Mouse (Mus musculus): ENCODE data around the gene Amh.
A peak's percentile ranks its signal among the peaks of the same experiment; 100 is the strongest.
"Not testable (repeated sequence)": the region's sequence is repeated elsewhere in the genome, so short reads cannot be mapped to it uniquely, and the experiment has no call there.

Gene Amh

DNA sequence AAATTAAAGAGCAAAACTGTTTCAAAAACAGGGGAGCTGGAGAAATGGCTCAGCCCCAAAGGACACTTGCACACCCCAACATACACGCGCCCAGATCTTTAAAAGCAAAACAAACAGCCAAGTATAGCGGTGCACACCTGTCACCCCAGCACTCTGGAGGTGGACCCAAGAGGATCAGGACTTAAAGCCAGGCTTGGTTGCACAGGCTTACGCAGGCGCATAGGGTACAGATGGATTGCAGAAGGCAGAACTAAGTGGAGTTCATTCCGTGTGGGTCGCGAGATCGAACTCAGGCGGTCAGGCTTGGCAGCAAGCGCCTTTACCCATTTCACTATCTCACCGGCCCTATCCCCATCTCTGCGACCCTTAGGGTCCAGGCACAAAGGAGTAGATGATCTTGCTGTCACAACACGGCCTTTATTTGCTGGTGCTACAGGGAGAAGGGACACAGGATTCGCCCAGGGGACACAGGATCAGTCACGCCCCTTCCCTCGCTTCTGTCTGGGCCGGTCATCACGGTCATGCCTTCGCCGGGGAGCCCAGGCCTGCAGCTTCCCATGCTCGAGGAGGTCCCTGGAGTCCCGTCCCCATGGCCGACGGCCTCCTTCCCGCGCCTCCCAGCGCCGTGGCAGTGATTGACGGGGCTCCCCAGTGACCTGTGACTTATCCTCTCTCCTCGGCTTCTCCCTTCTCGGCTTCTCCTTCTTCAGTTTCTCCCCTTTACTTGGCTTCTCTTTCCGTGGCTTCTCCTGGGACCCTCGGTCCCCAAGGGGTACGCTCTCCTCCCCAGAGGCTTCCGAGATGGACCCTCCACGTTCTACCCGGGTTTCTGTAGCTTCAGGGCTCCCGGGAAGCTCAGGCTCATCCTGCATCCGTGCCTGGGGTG, 3.3 kb downstream of the Amh start:
- no peak for DNase-seq

GRCm38 (mm10) chr10:80808985-80809632, 4.1 kb downstream of the Amh start:
- DNase-seq: no peak

DNA sequence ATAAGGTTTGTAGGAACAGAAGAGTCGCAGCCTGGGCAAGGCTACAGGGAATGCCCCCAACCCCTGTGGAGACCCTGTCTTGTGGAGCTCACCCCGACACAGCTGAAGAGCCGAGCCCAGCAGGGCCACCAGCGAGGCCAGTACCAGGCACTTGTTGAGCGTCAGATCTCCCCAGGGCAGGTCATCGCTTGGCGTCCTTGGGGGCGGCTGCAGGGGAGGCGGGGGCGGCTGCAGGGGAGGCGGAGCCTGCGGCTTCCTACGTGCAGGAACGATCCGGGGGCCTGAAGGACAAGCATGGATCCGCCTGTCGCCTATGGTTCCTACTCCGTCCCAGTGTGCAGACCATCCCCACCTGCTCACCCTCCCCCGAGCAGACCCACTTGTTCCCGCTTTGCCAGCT, 5.0 kb downstream of the Amh start:
- no peak for DNase-seq

DNA sequence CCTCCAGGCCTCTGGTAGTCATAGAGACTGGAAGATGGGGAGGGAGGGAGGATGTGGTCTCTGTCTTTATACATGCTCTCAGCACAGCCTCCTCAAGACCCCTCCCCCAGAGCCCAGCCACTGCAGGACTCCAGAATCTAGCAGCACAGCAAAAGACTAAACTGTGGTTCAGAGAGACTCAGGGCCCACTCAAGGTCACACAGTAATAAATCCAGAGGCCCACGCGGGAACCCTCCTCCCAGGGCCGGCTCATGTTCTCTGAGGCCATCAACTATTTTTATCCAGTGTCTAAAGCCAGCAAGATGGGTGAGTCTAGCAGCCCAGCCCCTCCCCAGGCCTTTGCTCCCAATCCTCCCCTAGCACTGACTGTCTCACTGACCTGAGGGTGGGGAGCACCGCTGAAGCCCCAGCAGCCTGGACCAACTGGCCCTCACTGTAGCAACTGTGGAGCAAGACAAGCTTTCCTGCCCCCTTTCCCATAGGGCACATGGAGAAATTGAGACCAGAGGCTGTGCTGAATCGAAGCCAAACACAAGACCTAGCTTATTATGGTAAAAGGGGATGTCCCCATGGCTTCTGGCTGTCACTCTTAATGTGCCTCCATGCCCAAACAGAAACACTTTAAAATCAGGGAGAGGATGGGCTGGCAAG, 7.5 kb downstream of the Amh start:
- DNase-seq: no peak

DNA sequence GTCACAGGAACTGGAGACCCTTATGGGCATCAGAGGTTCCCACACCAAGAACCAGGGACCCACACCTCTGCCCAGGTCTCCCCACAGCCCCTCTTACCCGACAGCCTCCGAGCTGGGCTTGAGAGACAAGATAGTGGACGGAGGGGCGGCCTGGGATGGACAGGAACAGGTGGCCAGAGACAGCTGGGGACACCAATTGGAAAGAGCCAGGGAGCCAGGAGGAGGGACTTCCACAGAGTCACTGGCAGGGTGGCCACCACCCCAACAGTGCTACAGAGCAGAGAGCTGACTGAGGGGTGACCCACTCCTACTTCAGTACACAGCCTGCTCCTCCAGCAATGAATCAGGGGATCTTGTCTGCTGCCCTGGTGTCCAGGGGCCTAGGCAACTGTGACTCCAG, 8.3 kb downstream of the Amh start, which contains the start of gene Jsrp1:
Gene Jsrp1 (minus strand): TSS at position 133 of the 400 bp plus-strand sequence.
- DNase-seq: no peak

- no peak for DNase-seq
Observed at GRCm38 (mm10) chr10:80814800-80815199, 9.8 kb downstream of the Amh start.

DNA sequence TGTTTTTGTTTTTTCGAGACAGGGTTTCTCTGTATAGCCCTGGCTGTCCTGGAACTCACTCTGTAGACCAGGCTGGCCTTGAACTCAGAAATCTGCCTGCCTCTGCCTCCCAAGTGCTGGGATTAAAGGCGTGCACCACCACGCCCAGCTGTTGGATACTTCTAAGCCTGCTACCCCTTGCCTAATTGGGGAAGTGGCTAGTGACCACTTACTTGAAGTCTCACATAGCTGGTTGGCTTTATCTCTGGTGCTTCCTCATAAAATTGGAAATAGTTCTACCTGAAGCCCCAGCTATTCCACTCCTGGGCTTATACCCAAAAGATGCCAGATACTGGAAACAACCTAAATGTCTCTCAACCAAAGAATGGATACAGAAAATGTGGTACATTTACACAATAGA, 11.3 kb downstream of the Amh start:
- not testable (repeated sequence) for DNase-seq

GRCm38 (mm10) chr10:80817164-80817563, 12.1 kb downstream of the Amh start:
- no peak for DNase-seq

- not testable (repeated sequence) for DNase-seq
Observed at GRCm38 (mm10) chr10:80817955-80818354, 12.9 kb downstream of the Amh start.

- DNase-seq: no peak
Observed at GRCm38 (mm10) chr10:80818599-80819281, 13.7 kb downstream of the Amh start.

DNA sequence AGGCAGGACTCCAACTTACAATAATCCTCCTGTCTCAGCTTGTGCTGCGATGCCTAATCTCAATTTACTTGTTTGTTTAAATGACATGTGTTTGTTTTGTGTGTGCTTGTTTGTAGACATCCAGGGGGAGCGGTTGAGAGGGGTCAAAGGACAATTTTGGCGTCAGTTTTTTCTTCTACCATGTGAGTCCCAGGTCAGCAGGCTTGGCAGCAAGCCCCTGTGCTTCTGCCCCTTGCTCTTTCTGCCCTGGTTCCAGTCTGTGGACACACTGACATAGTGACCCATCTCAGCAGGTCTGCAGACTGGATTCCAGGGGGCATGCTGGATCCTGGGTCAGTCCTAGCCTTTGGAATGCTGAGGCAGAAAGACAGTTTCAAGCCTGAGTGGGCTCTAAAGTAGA, 14.4 kb downstream of the Amh start:
- DNase-seq: peak; percentile 64

DNA sequence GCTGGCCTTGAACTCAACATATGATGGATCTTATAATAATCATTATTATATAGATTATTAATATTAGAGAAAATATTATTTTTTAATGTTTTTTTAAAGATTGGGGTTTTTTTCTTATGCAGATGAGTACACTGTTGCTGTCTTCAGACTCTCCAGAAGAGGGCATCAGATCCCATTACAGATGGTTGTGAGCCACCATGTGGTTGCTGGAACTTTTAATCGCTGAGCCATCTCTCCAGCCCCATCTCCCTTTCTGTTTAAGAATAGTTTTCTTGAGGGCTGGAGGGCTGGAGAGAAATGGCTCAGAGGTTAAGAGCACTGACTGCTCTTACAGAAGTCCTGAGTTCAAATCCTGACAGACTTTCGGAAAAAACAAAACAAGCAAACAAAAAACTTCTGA, 16.9 kb downstream of the Amh start:
- no peak for DNase-seq

DNA sequence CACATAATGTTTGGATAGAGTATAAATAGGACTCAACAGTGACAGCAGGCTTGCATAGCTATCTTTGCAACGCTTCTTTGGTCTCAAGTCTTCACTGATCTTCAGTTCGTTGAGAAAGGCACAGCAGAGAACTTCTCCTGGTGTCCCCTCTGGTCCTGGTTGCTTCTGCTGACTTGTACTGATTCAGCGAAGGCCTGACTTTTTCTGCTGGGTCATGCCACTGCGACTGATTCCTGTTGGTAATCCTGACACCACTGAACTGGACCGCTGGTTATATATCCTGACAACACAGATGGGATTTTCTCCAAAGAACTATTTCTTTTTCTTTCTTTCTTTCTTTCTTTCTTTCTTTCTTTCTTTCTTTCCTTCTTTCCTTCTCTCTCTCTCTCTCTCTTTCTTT, 17.5 kb downstream of the Amh start:
- no peak for DNase-seq

DNA sequence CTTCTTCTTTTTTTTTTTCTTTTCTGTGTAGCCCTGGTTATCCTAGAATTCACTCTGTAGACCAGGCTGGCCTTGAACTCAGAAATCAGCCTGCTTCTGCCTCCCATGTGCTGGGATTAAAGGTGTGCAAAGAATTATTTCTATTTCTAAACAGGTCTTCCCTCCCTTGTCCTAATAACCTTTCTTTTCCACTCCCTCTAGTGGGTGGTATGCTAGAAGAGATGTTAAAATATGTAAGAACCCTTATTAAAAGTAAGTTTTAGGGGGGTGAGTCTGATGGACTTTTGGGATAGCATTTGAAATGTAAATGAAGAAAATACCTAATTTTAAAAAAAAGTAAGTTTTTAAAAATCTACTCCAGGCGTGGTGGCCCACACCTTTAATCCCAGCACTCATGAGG, 18.3 kb downstream of the Amh start:
- no peak for DNase-seq

- DNase-seq: peak; percentile 23
Observed at GRCm38 (mm10) chr10:80823847-80824643, 19.0 kb downstream of the Amh start.

DNA sequence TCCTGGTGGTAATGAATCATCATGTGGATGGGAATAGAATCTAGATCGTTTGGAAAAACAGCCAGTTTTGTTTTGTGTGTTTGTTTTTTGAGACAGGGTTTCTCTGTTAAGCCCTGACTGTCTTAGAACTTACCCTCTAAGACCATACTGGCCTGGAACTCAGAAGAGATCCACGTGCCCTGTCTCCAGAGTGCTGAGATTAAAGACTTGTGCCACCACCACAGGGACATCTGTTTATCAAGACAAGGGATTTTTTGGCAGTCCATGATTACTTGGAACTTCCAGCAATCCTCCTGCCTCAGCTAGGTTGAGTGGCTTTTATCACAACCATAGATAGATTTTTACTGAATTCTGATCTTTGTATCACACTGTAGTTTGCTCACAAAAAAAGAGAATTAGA, 19.8 kb downstream of the Amh start:
- DNase-seq: no peak

DNA sequence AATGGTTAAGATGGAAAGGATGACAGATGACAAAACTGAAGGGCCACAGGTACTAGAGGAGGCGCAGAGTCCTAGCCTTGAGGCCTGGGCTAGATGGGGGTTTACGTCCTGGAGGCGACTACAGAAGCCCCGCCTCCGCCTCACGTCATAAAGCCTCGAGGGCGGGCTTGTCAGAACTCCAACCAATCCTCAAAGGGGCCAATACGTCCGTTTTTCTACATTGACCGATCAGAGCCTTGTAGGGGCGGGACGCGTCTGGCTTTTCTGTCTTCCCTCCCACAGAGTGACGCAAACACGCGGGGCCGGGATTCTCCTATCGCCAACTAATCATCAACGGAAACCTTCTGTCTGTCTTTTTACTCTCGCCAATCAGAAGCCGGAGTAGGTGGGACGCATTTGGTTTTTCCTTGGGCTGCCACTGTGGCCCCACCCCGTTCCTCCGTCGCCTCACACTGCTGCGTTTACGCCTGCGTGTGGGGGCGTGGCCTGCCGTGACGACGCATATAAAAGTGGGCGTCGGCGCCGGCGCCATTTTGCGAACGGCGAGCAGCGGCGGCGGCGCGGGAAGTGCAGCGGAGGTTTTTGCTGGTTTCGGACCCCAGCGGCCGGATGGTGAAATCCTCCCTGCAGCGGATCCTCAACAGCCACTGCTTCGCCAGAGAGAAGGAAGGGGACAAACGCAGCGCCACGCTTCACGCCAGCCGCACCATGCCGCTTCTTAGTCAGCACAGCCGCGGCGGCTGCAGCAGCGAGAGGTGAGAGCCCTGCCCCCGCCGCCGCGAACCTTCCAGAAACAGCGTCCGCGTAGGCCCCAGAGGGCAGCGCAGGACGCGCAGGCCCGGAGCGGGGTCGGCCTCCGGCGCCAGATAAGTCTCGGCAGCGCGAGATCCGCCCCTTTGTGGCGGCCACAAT, 21.4 kb downstream of the Amh start, which contains the start of gene Oaz1:
Gene Oaz1 (plus strand): TSS at position 506 of the 912 bp plus-strand sequence.
- DNase-seq: peak; percentile 99

- DNase-seq: no peak
Observed at GRCm38 (mm10) chr10:80827063-80827869, 22.2 kb downstream of the Amh start.

DNA sequence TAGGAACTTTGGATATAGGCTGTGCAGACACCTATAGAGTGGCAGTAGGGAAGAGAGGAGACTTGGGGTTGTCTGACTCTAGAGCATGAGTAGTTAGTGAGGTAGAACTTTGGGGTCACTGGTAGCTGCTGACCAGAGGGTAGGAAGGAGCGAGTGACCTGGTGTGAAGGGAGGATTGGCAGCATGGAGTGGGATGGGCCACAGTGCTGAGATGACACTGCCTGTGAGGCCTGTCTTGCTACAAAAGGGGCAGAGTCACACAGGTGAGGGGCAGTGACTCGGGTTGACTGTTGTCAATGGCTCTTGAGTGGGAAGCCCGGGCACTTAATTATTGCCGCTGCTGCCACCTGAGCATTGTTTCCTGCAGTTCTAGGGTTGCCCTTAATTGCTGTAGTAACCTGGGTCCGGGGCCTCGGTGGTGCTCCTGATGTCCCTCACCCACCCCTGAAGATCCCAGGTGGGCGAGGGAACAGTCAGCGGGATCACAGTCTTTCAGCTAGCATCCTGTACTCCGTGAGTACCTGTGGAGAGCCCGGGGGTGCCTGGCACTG, 22.9 kb downstream of the Amh start:
- no peak for DNase-seq

- DNase-seq: not testable (repeated sequence)
Observed at GRCm38 (mm10) chr10:80828587-80828986, 23.5 kb downstream of the Amh start.

All from kidney, adult 18-20 months (tissue).